Mouse (Mus musculus): Measurements from ENCODE around the gene Ubp1. TPM values are rescaled to one million over a fixed set of nuclear protein-coding genes. Genes with fewer than 3 reads are reported as not detected.
A peak's percentile ranks its signal among the peaks of the same experiment; 100 is the strongest.

The Ubp1 gene
- total RNA-seq, 2 experiments from 2014 or later: 76.1 to 85.1 TPM

DNA sequence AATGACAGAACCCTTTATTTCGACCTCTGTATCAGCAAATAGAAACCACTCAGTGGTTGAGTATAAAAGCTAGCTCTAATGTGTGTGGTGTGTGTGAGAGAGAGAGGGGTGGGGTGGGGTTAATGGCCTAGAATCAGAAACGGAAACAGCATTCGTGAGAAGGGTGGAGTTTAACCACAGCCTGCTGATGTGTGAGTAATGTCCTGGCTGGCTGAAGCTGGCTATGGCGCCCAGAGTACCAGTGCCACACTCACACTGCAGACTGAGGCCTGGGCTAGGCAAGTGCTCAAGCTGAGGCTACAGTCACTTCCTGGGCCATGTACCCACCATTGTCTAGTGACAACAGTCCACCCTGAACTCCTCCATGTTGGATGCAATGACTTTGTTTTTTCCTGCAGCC lies 85.7 kb downstream of the Ubp1 start:
- no peak for DNase-seq

DNA sequence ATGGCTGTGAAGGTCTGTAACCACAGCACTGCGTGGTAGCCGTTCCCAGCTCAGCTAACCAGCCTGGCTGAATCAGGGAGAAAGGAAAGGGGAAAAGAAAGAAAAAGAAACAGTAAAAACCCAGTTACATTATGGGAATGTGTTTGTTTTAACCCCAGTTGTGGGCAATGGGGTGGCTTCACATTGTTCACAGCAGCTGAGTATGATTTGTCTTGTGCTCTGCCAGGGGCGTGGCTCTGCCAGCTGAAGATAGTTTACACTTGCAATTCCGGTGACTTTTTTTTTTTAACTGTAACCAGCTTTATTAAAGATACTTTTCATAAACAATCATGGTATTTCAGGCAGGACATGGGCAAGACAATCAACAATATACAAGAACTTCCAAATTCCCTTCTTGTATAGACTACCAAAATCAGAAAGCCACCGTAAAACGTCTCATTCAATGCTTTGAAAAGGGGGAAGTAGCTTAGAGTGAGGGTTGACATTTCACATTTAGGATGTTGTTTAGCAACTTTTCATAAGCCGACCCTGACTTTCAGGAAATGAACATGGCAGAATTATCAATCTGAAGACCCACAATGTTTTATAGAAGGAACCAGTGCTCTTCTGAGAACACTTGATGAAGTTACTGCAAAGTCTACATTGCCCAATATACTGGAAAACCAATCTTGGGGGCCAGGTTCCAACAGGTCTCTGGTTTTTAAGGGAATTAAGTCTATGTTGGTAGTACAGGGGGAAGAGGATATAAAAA lies 88.5 kb downstream of the Ubp1 start:
- no peak for DNase-seq

DNA sequence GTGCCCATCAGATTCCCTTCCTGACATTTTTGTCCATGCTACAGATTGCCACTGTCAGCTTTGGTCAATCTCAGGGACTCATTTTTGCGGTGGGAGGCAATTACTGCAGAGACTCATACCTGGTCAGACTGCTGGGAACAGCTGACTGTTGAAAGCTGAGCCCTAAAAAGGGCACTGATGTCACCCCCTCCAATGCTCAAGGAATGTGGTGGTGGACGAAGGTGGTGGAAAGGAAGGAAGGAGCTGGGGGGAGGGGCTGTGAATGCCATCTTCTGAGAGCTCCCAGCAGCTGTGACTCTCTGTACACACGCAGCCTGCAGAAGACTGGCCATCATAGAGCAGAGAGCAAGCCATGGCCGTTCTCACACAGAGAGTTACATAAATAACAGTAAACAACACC lies 91.4 kb downstream of the Ubp1 start:
- DNase-seq: no peak

DNA sequence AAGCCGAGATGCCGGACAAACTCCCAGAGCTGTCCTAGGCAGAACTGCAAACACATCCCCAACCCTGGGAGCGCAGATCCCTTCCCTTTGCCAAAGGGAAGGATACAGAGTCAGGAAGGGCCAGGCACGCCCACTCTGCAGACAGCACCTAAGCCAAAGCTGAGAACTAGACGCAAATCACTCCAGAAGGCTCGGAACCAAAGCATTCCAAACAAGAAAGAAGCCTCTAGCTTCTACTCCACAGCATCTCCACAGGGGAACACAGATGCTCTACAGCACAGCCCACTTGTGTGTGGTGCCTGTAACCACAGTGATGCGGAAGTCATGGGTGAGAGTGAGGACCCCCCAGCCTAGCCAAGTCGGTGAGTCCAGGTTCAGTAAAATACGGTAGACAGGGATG lies 94.4 kb downstream of the Ubp1 start:
- no peak for DNase-seq

- DNase-seq: no peak
Measured at GRCm38 (mm10) chr9:114025846-114026245, 95.1 kb downstream of the Ubp1 start.

DNA sequence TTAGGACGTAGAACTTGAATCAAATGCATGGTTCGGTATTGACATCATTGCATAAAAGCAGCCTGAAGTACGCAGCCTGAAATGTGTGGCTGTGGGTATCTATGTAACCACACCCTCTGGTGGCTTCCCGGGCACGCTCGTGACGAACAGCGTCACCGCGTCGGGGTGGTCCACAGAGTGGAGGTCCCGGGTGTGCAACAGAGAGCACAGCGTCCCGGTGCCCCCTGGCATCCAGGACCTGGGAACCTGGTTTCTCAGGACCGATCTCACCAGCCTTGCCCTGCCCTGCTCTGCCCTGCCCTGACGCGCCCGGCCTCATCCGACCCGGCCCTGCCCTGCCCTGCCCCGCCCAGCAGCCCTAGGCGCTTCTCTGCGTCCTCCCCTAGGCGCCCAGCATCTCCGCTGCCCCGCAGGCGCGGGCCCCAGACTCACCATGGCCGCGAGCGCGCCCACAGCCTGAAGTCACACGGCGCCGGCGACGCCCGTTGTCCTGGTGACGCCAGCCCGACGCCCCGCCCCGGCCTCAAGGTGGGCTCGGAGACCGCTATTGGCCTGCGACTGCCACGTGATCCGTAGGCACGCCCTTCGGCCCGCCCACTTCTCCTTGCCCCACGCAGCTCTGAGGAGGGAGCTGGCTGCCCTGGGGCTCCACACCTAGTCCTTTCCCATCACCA lies 95.7 kb downstream of the Ubp1 start:
- peak; percentile 74 to 83 for DNase-seq

Other genes starting within 250 kb of the Ubp1 start
- gene Pdcd6ip, start 222.7 kb upstream of the Ubp1 start, total RNA-seq (2021): 10 to 100 TPM; 65.3 to 68.0 TPM
- gene Clasp2, start 189.5 kb upstream of the Ubp1 start, total RNA-seq (2021): 100 to 1,000 TPM; 211 to 212 TPM
- 10 to 100 TPM; 32.1 to 37.4 TPM for gene Fbxl2, start 115.3 kb downstream of the Ubp1 start, total RNA-seq (2021)
- gene Susd5, start 126.2 kb downstream of the Ubp1 start, total RNA-seq (2021): 1 to 10 TPM; 3.0 to 4.3 TPM

Data from layer of hippocampus, postnatal 36 days (tissue).